Mouse (Mus musculus): ENCODE results near the gene Tmem189.

The Tmem189 gene

GRCm38 (mm10) chr2:167593551-167594250 lies 95.9 kb downstream of the Tmem189 start:
- no peak for DNase-seq (ENCODE audit: low spot score)
